Mouse (Mus musculus) cortical plate, adult 2 months (tissue): ENCODE measurements around the gene Hephl1.

Experiments used
- CTCF ChIP-seq: fragments of 200-500 bp; IDR thresholded peaks from 2 replicates; pipeline ENCODE4 v1.5.1; 2011; ENCODE audit warnings: mild to moderate bottlenecking, control low read depth, low read length; ENCODE audit not compliant: insufficient read depth; ENCODE audit errors: extremely low read depth
- POLR2A ChIP-seq: fragments of 200-500 bp; IDR thresholded peaks from 2 replicates; pipeline ENCODE4 v1.6.1; 2011; ENCODE audit warnings: mild to moderate bottlenecking, low read length, control low read depth; ENCODE audit not compliant: insufficient read depth; ENCODE audit errors: extremely low read depth

GRCm38 (mm10) chr9:15045084-15045669 lies 66.7 kb downstream of the Hephl1 start, which contains the start of gene Panx1:
- TF ChIP-seq CTCF: no peak
- TF ChIP-seq POLR2A: peak; percentile 48
